Mouse (Mus musculus) MEL (cell line): ENCODE results near the gene Zbtb20. TPM values are rescaled to one million over a fixed set of nuclear protein-coding genes. Genes with fewer than 3 reads are reported as not detected.

ENCODE experiments used
- DNase-seq: peaks from one replicate; pipeline ENCODE4 v3.0.0; 2011; ENCODE audit warnings: low read depth, low spot score
- H3K27ac ChIP-seq: 2 replicates; pipeline ENCODE4 v1.5.1; 2012; ENCODE audit warnings: low read depth, mild to moderate bottlenecking, control low read depth, low read length, moderate library complexity; ENCODE audit not compliant: control insufficient read depth
- H3K27me3 ChIP-seq, 2 experiments: fragments of 150-350 bp in 1 of 2; sonication (generic) in 1 of 2; 2 replicates each; pipeline ENCODE4 v1.6.1; 2012; ENCODE audit warnings: low read length in 2 of 2, mild to moderate bottlenecking in 2 of 2, improper control_type of control experiment in 1 of 2, moderate library complexity in 1 of 2; ENCODE audit not compliant: insufficient read depth in 2 of 2, control insufficient read depth in 1 of 2
- H3K36me3 ChIP-seq, 2 experiments: 2 replicates each; pipeline ENCODE4 v1.6.1; 2012 to 2014; ENCODE audit warnings: low read length in 2 of 2, improper control_type of control experiment in 1 of 2, inconsistent platforms in 1 of 2, mild to moderate bottlenecking in 1 of 2; ENCODE audit not compliant: insufficient read depth in 2 of 2, control insufficient read depth in 1 of 2
- H3K4me1 ChIP-seq, 2 experiments: fragments of 150-350 bp in 1 of 2; sonication (generic) in 1 of 2; 2 replicates each; pipeline ENCODE4 v1.6.1; 2012; ENCODE audit warnings: low read length in 2 of 2, improper control_type of control experiment in 1 of 2, mild to moderate bottlenecking in 1 of 2; ENCODE audit not compliant: insufficient read depth in 2 of 2, control insufficient read depth in 1 of 2
- H3K4me3 ChIP-seq, 2 experiments: fragments of 150-350 bp in 1 of 2; sonication (generic) in 1 of 2; 2 replicates each; pipeline ENCODE4 v1.5.1; 2012; ENCODE audit warnings: low read depth in 2 of 2, low read length in 2 of 2, mild to moderate bottlenecking in 2 of 2, moderate library complexity in 2 of 2, control low read depth in 1 of 2, improper control_type of control experiment in 1 of 2; ENCODE audit not compliant: control insufficient read depth in 1 of 2, insufficient read depth in 1 of 2
- H3K79me2 ChIP-seq: 2 replicates; pipeline ENCODE4 v1.6.1; 2012; ENCODE audit warnings: mild to moderate bottlenecking, low read length, moderate library complexity; ENCODE audit not compliant: control insufficient read depth, poor library complexity, insufficient read depth
- H3K9ac ChIP-seq: 2 replicates; pipeline ENCODE4 v1.6.1; 2012; ENCODE audit warnings: low read depth, mild to moderate bottlenecking, control low read depth, low read length, moderate library complexity; ENCODE audit not compliant: control insufficient read depth, poor library complexity, severe bottlenecking
- H3K9me3 ChIP-seq: fragments of 150-350 bp; sonication (generic); replicated peaks from 2 replicates; pipeline ENCODE4 v1.6.1; 2012; ENCODE audit warnings: mild to moderate bottlenecking, low read length, improper control_type of control experiment, moderate library complexity; ENCODE audit not compliant: insufficient read depth
- CHD1 ChIP-seq: IDR thresholded peaks from 2 replicates; pipeline ENCODE4 v1.6.1; 2012; ENCODE audit warnings: low read depth, mild to moderate bottlenecking, inconsistent platforms, low read length, improper control_type of control experiment
- CTCF ChIP-seq, 3 experiments: IDR thresholded peaks in 2 of 3; conservative IDR thresholded peaks in 1 of 3; 2 replicates each; pipeline ENCODE4 v1.5.1; 2011 to 2012; ENCODE audit warnings: low read length in 3 of 3, low read depth in 2 of 3, mild to moderate bottlenecking in 2 of 3, improper control_type of control experiment in 1 of 3, inconsistent platforms in 1 of 3, mixed read lengths in 1 of 3, moderate library complexity in 1 of 3; ENCODE audit not compliant: control insufficient read depth in 1 of 3, insufficient read depth in 1 of 3, poor library complexity in 1 of 3, severe bottlenecking in 1 of 3
- E2F4 ChIP-seq: IDR thresholded peaks from 2 replicates; pipeline ENCODE4 v1.6.1; 2011; ENCODE audit warnings: low read depth, low read length, improper control_type of control experiment, borderline replicate concordance
- GABPA ChIP-seq: IDR thresholded peaks from 2 replicates; pipeline ENCODE4 v1.6.1; 2012; ENCODE audit warnings: low read depth, mild to moderate bottlenecking, inconsistent platforms, low read length, improper control_type of control experiment, moderate library complexity
- HCFC1 ChIP-seq: IDR thresholded peaks from 2 replicates; pipeline ENCODE4 v1.6.1; 2012; ENCODE audit warnings: low read depth, mild to moderate bottlenecking, inconsistent platforms, low read length, improper control_type of control experiment, moderate library complexity
- JUND ChIP-seq: IDR thresholded peaks from 2 replicates; pipeline ENCODE4 v1.6.1; 2011; ENCODE audit warnings: low read depth, mild to moderate bottlenecking, improper control_type of control experiment, low read length
- MAX ChIP-seq: IDR thresholded peaks from 2 replicates; pipeline ENCODE4 v1.6.1; 2011; ENCODE audit warnings: low read length, improper control_type of control experiment
- MEF2A ChIP-seq: IDR thresholded peaks from 2 replicates; pipeline ENCODE4 v1.6.1; 2014; ENCODE audit warnings: low read depth, mild to moderate bottlenecking, inconsistent platforms, low read length, improper control_type of control experiment; ENCODE audit not compliant: poor library complexity, insufficient replicate concordance, severe bottlenecking; ENCODE audit errors: extremely low read depth
- MXI1 ChIP-seq: IDR thresholded peaks from 2 replicates; pipeline ENCODE4 v1.6.1; 2011; ENCODE audit warnings: mild to moderate bottlenecking, low read depth, low read length, improper control_type of control experiment
- MYB ChIP-seq: IDR thresholded peaks from 2 replicates; pipeline ENCODE4 v1.6.1; 2011; ENCODE audit warnings: mild to moderate bottlenecking, low read depth, low read length, improper control_type of control experiment
- NRF1 ChIP-seq: IDR thresholded peaks from 2 replicates; pipeline ENCODE4 v1.6.1; 2014; ENCODE audit warnings: low read depth, mild to moderate bottlenecking, inconsistent platforms, low read length, improper control_type of control experiment, moderate library complexity; ENCODE audit not compliant: poor library complexity, insufficient read depth, severe bottlenecking
- POLR2A ChIP-seq, 2 experiments: IDR thresholded peaks; 2 replicates each; pipeline ENCODE4 v1.6.1; 2011 to 2012; ENCODE audit warnings: low read length in 2 of 2, mild to moderate bottlenecking in 2 of 2, control low read depth in 1 of 2, improper control_type of control experiment in 1 of 2, low read depth in 1 of 2, moderate library complexity in 1 of 2; ENCODE audit not compliant: control insufficient read depth in 1 of 2, insufficient read depth in 1 of 2, poor library complexity in 1 of 2
- POLR2AphosphoS2 ChIP-seq: IDR thresholded peaks from 2 replicates; pipeline ENCODE4 v1.6.1; 2011; ENCODE audit warnings: low read length, improper control_type of control experiment
- TAL1 ChIP-seq: IDR thresholded peaks from 2 replicates; pipeline ENCODE4 v1.6.1; 2012; ENCODE audit warnings: mild to moderate bottlenecking, inconsistent platforms, low read length, moderate library complexity, mixed read lengths
- TBP ChIP-seq: IDR thresholded peaks from 2 replicates; pipeline ENCODE4 v1.8.0; 2011; ENCODE audit warnings: low read depth, low read length, improper control_type of control experiment
- UBTF ChIP-seq: IDR thresholded peaks from 2 replicates; pipeline ENCODE4 v1.6.1; 2012; ENCODE audit warnings: low read depth, mild to moderate bottlenecking, inconsistent platforms, low read length, improper control_type of control experiment, moderate library complexity, borderline replicate concordance; ENCODE audit not compliant: insufficient read depth
- USF2 ChIP-seq, 2 experiments: IDR thresholded peaks; 2 replicates each; pipeline ENCODE4 v1.6.1; 2011 to 2012; ENCODE audit warnings: improper control_type of control experiment in 2 of 2, low read length in 2 of 2, borderline replicate concordance in 1 of 2, inconsistent platforms in 1 of 2, low read depth in 1 of 2, mild to moderate bottlenecking in 1 of 2; ENCODE audit not compliant: insufficient read depth in 1 of 2
- ZMIZ1 ChIP-seq: IDR thresholded peaks from 2 replicates; pipeline ENCODE4 v1.6.1; 2012; ENCODE audit warnings: low read depth, mild to moderate bottlenecking, inconsistent platforms, low read length, improper control_type of control experiment, moderate library complexity
- polyA plus RNA-seq, 2 experiments: library from polyadenylated mRNA; stranded (reverse) in 1 of 2; unstranded in 1 of 2; fragments of >175 nt in 1 of 2; fragments of >200 nt in 1 of 2; gene quantifications; 2 replicates each; pipeline versions ENCODE4 v1.2.1 to v1.2.4; 2012; ENCODE audit warnings: low replicate concordance in 2 of 2, low read depth in 1 of 2; ENCODE audit not compliant: insufficient read length in 2 of 2, insufficient read depth in 1 of 2, missing spikeins in 1 of 2
- total RNA-seq: library from RNA; depleted of rRNA; stranded (reverse); fragments of 300-350 nt; gene quantifications from 2 replicates; pipeline ENCODE4 v1.2.3, GENCODE M21; 2012

Gene Zbtb20
- total and polyA plus RNA-seq, 3 experiments, result 0.17 to 0.27 TPM; not detected in 1

GRCm38 (mm10) chr16:43286319-43286718 lies 410.6 kb downstream of the Zbtb20 start:
- Histone ChIP-seq H3K27me3 (no peaks in the 10 kb centered on the region; a peak in 1 of 4 replicates), H3K79me2 (no peaks in the 10 kb centered on the region), H3K4me3 (no peak overlapping the region), H3K9ac (no peak overlapping the region), H3K4me1 (no peaks in the 10 kb centered on the region), H3K27ac (no peak overlapping the region), H3K9me3 (no peaks in the 10 kb centered on the region), H3K36me3 (no peaks in the 10 kb centered on the region)
- TF ChIP-seq MXI1 (no peak), GABPA (no peak), JUND (no peak), MAX (no peak), POLR2AphosphoS2 (no peak), TAL1 (no peak), CTCF (IDR thresholded peaks at IDR 0.05 in 2 of 3, conservative IDR thresholded peaks at IDR 0.05 in 1 of 3; ENCODE audit: control insufficient read depth in 1 of 3, insufficient read depth in 1 of 3, low read depth in 2 of 3, low read length in 3 of 3, poor library complexity in 1 of 3, severe bottlenecking in 1 of 3) (no peak), USF2 (IDR thresholded peaks at IDR 0.05; ENCODE audit: borderline replicate concordance in 1 of 2, insufficient read depth in 1 of 2, low read depth in 1 of 2, low read length in 2 of 2) (no peak), MEF2A (no peak), CHD1 (no peak), NRF1 (no peak), UBTF (no peak), E2F4 (no peak), HCFC1 (no peak), POLR2A (IDR thresholded peaks at IDR 0.05; ENCODE audit: control insufficient read depth in 1 of 2, insufficient read depth in 1 of 2, low read depth in 1 of 2, low read length in 2 of 2, poor library complexity in 1 of 2) (no peak)
- DNase-seq, result no peak

GRCm38 (mm10) chr16:43286783-43287383 lies 411.2 kb downstream of the Zbtb20 start:
- H3K9me3 ChIP-seq, result no peaks in the 10 kb centered on the region
- H3K79me2 ChIP-seq, result no peaks in the 10 kb centered on the region
- no peaks in the 10 kb centered on the region for H3K4me1 ChIP-seq
- no peak for DNase-seq
- no peak overlapping the region for H3K4me3 ChIP-seq
- H3K27ac ChIP-seq, result no peak overlapping the region
- no peaks in the 10 kb centered on the region for H3K36me3 ChIP-seq
- no peaks in the 10 kb centered on the region; a peak in 1 of 4 replicates for H3K27me3 ChIP-seq
- TF ChIP-seq NRF1, result no peak
- TF ChIP-seq TBP, result no peak
- TF ChIP-seq MYB, result no peak
- no peak for TF ChIP-seq CTCF (IDR thresholded peaks at IDR 0.05 in 2 of 3, conservative IDR thresholded peaks at IDR 0.05 in 1 of 3; ENCODE audit: control insufficient read depth in 1 of 3, insufficient read depth in 1 of 3, low read depth in 2 of 3, low read length in 3 of 3, poor library complexity in 1 of 3, severe bottlenecking in 1 of 3)
- TF ChIP-seq ZMIZ1, result no peak
- TF ChIP-seq, all 39 proteins: peak for 0
- H3K9ac ChIP-seq, result no peak overlapping the region
